Mouse (Mus musculus): Measurements from ENCODE around the gene Ppif.

GRCm38 (mm10) chr14:25719371-25719770, 25.4 kb downstream of the Ppif start:
- TF ChIP-seq TCF12 (IDR thresholded peaks at IDR 0.05; ENCODE audit: insufficient read depth, poor library complexity, severe bottlenecking) (no peak), POLR2AphosphoS2 (IDR thresholded peaks at IDR 0.05; ENCODE audit: insufficient read length, low read depth) (peak; percentile 32), POLR2A (IDR thresholded peaks at IDR 0.05; ENCODE audit: insufficient read length, low read depth) (no peak), MAX (IDR thresholded peaks at IDR 0.05; ENCODE audit: low read depth) (no peak), USF1 (IDR thresholded peaks at IDR 0.05; ENCODE audit: low read depth) (no peak), E2F4 (IDR thresholded peaks at IDR 0.05; ENCODE audit: insufficient read depth) (no peak), MYOG (IDR thresholded peaks at IDR 0.05; ENCODE audit: control insufficient read depth in 1 of 3, insufficient read depth in 1 of 3, insufficient read length in 2 of 3, low read depth in 2 of 3) (peak in 1 of 3 experiments; percentile 57), REST (IDR thresholded peaks at IDR 0.05; ENCODE audit: insufficient read depth, insufficient read length) (no peak), MYOD1 (IDR thresholded peaks at IDR 0.05; ENCODE audit: control insufficient read depth in 1 of 3, insufficient read length in 2 of 3, low read depth in 2 of 3) (peak in 1 of 3 experiments; percentile 70), TCF3 (IDR thresholded peaks at IDR 0.05; ENCODE audit: insufficient read length, low read depth) (no peak)
